Mouse (Mus musculus) E14TG2a.4 (cell line): ENCODE measurements around the gene Flrt2.

Experiments
- CTCF ChIP-seq: conservative IDR thresholded peaks from 2 replicates; pipeline ENCODE4 v1.5.1; 2014; ENCODE audit warnings: low read length
- NANOG ChIP-seq: IDR thresholded peaks from 2 replicates; pipeline ENCODE4 v1.6.1; 2014; ENCODE audit warnings: borderline replicate concordance, low read length, mixed read lengths
- POU5F1 ChIP-seq: IDR thresholded peaks from 2 replicates; pipeline ENCODE4 v1.6.1; 2014; ENCODE audit warnings: low read length, borderline replicate concordance

DNA sequence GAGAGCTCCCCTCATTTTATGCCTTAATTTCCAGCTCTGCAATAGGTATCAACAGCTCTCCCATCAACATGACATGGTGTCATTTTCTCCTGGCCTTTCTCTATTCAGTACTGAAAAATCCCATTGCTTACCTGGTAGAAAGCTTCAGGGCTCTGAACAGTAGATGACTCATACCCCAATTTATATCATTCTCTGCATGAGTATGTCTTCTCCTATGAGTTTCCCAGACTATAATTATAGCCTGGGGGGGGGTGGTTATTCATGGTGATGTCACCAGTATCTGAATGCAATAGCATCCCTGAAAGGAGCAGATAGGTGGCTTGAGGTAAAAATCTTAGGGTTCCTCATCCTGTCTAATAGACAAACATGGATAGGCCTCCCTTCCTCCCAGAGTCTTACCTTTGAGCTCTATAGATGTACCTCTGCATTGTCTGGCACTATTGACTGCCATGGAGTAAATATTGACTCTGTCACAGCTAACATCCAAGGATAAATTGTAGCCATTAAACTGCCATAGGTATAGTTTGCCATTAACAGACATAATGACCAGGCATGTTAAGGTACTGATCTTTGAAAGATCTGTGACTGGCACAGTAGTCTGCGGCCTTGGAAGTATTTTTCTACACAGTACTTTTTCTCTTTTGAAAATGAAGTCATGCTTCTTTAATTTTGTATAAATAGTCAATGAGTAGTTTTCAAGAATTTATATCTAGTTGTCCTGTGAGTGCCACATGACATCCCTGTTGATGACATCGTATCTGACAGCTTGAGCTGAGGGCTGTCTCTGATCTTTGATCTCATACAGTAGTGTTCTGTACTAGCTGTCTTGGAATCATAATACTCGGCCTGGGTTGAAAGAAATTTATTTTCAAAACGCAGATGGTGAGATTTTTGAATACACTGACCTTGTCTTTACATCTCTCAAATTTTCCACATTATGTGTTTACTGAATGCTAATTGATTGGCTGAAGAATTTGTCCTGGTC lies 39.6 kb upstream of the Flrt2 start:
- TF ChIP-seq CTCF (no peak), POU5F1 (no peak), NANOG (no peak)
